Mouse (Mus musculus): ENCODE measurements around the gene Tmem14c.
"Not testable (repeated sequence)": the region's sequence is repeated elsewhere in the genome, so short reads cannot be mapped to it uniquely, and the experiment has no call there.

Gene Tmem14c

GRCm38 (mm10) chr13:41015829-41016634 is at the start of gene Tmem14c:
Gene Tmem14c, plus strand, starts transcription at chr13:41016292.
- DNase-seq, result peak; percentile 93

GRCm38 (mm10) chr13:40967609-40968008 is 48.5 kb upstream of the Tmem14c start:
- DNase-seq, result no peak

GRCm38 (mm10) chr13:40968564-40968963 is 47.5 kb upstream of the Tmem14c start:
- DNase-seq, result no peak

DNA sequence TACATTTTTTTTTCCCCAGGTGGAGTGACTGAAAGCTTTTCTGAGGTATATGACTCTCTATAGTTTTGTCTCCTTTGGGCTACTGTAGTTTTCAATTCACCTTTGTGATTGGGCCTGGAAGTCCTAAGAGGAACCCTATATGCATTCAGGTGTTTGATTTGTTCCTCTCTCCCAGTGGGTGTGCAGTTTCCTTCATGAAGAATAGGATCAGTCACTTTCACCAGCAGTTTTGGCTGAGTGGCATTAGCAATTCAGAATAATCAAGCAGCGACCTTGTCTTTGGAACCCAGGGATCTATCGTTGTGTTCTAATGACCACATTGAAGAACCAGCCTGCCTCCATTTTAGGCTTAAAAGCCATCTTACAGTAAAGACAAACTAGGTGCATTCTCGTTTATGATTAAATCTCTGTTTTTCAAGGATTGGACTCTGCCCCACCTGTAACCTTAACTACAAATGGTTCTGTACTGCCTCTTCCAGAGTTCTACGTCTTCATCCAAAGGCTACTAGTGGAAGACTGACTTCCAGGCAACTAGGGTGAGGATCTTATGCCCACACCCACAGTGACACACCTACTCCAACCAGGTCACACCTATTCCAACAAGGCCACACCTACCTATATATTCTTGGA is 46.2 kb upstream of the Tmem14c start:
- no peak for DNase-seq

DNA sequence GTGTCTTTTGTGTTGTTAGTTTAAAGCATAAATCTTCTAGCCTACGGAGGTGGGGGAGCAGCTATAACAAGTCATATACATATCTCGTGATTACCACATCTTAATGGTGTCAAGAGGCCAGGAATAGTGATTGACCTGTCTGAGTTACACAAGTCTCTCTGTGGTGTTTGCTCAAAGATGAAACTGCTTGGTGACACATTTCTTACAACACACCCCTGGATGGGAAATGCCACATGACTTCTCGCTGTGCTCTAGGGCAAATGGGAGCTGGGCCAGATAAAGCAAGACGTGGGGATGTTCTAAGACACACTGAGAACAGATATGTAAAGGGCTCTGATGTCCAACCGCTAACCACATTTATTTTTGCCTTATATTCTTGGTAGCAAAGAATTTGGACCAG is 44.8 kb upstream of the Tmem14c start:
- DNase-seq, result no peak

GRCm38 (mm10) chr13:40971831-40972230 is 44.3 kb upstream of the Tmem14c start:
- DNase-seq, result no peak

- no peak for DNase-seq
These were observed 43.1 kb upstream of the Tmem14c start for GRCm38 (mm10) chr13:40972976-40973375.

DNA sequence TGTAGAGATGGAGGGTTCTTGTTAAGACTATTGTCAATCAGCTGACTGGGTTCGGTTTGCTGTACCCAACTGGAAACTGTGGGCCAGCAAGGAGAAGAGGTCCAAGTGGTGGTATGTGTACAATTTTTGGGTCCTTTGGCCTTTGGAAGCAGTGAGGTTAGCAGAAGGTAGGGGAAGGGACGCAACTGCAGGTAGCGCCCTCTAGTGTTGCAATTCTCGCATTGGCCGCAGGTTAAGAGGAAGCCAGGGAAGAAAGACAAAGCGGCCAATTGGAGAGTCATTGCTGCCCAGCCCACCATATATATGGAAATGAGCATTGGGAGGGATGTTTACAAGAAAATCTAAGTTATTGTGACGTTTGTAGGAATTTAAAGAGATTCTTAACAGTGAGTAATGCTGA is 38.5 kb upstream of the Tmem14c start:
- DNase-seq, result no peak

- DNase-seq, result no peak
These were observed 37.4 kb upstream of the Tmem14c start for GRCm38 (mm10) chr13:40978652-40979051.

GRCm38 (mm10) chr13:40979321-40979720 is 36.8 kb upstream of the Tmem14c start:
- DNase-seq, result no peak

- no peak for DNase-seq
These were observed 33.3 kb upstream of the Tmem14c start for GRCm38 (mm10) chr13:40982759-40983158.

GRCm38 (mm10) chr13:40986081-40986480 is 30.0 kb upstream of the Tmem14c start:
- no peak for DNase-seq

DNA sequence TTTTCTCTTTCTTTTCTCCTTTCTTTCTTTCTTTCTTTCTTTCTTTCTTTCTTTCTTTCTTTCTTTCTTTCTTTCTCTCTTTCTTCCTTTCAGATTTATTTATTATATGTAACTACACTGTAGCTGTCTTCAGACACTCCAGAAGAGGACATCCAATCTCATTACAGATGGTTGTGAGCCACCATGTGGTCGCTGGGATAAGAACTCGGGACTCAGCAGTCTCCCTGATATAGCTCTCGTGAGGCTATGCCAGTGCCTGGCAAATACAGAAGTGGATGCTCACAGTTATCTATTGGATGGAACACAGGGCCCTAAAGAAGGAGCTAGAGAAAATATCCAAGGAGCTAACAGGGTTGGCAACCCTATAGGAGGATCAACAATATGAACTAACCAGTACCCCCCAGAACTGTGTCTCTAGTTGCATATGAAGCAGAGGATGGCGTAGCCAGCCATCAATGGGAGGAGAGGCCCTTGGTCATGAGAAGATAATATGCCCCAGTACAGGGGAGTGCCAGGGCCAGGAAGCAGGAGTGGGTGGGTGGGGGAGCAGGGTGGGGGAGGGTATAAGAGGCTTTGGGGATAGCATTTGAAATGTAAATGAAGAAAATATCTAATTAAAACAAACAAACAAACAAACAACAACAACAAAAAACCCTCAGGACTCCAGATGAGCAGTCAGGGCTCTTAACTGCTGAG is 28.3 kb upstream of the Tmem14c start:
- DNase-seq, result not testable (repeated sequence)

GRCm38 (mm10) chr13:40988418-40988817 is 27.7 kb upstream of the Tmem14c start:
- no peak for DNase-seq

DNA sequence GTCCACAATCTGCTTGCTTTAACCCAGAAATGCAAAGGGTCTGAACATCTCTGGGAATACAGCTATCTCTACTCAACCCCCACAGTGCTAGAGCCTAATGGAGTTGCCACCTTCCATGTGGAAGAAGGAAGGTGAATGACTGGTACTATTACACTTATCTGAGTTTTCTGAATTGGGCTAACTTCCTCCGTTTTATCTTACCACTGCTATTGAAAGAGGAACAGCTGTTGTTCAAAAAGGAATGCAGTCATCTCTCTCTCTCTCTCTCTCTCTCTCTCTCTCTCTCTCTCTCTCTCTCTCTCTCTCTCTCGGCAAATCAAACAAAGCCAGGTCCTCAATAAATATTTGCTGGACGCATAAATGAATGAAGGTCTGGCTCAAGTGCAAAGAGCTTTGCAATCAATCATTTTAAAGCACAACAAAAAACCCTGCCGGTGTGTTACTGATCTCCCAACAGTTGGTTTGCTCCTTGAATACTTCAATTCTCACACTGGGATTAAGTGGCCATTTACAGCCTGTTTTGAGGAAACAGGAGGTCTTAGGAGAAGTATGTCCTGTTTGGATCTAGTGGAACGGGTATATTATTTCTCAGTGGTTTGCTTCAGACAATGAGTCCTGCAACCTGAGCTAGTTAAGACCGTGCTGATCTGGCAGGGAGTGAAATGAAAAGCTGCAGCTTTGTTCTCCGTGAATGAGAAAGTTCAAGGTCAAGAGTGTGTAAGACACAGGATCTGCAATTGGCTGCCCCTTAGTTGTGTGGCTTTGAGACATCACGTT is 21.4 kb upstream of the Tmem14c start:
- no peak for DNase-seq

DNA sequence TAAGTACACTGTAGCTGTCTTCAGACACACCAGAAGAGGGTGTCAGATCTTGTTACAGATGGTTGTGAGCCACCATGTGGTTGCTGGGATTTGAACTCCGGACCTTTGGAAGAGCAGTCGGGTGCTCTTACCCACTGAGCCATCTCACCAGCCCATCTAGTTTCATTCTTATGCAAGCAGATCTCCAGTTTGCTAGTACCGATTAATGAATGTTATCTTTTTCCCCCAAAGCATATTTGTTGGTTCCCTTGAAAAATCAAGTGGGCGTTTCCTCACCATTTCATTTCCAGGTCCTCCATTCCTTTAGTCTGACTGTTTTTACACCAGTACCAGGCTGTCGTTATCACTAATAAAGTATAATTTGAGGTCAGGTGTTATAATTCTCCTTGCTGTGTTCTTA is 17.6 kb upstream of the Tmem14c start:
- DNase-seq, result not testable (repeated sequence)

DNA sequence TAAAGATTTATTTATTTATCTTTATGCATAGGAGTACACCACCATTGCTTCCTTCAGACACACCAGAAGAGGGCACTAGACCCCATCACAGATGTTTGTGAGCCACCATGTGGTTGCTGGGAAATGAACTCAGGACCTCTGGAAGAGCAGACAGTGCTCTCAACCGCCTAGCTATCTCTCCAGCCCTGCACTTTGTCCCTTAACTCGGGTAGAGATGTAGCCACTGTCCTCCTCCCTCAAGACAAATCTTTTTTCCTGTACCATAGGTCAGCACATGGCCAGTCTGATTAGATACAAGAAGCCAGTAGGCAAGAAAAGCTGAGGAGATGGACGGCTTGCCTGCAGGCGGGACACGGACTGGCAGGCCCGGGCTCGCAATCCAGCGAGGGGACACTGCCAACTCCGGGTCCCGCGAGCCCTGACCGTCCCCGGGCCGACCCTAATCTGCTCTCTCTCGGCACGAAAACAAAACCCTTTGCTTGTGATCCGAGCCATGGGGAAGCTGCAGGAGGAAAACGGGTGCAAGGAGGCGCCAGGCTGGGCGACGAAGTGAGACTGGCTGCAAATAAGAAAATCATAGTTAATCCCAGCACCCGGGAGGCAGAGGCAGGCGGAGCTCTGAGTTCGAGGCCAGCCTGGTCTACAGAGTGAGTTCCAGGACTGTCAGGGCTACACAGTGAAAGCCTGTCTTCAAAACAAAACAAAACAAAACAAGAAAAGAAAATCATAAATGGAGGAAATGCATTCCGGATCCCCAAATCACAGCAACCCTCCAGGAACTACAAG is 15.8 kb upstream of the Tmem14c start:
- peak; percentile 53 for DNase-seq

DNA sequence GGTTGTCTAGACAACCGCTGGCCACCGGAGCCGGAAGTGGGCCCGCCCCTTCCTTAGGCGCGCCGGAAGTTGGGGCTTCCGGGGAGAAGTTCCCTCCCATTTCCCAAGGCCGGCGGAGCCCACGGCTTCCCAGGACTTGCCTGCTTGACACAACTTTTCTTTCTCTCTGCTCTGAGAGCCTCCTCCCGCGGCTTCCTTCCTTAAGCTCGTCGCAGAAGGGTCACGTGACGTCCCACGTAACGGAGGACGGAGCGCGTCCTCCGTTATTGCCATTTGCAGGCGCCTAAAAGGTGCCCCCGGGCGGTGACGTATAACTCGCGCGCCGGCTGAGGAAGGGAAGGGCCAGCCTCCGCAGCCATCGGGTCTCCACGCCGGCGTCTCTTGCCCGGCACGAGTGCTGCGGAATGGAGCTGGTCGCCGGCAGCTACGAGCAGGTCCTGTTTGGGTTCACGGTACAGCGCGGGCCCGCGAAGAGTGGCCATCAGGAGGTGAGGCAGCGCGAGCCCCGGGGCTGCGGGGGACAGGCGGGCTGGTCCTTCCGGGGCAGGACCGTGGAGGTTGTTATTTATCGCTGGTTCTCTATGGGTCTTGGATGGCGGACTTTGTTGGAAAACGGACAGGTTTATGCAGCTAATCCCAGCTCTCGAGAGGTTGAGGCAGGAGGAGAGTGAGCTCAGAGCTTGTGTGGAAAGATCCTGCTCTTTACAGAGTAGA is 15.0 kb upstream of the Tmem14c start, which contains the start of gene Pak1ip1:
Pak1ip1 (plus strand) TSS at position 98 of the 714 bp plus-strand sequence.
- DNase-seq, result peak; percentile 92

DNA sequence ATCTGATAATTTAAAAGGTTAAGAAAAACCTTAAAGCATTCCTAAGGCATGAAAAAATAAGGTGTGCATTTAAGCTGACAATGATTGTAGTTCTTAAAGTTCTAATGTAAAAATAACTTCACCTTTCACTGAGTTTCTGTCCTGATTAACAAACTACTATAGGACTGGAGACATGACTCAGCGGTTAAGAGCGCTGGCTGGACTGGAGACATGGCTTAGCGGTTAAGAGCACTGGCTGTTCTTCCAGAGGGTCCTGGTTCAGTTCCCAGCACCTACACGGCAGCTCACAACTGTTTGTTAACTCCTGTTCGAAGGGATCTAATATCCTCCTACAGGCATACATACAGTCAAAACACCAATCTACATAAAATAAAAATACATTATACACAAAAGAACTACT is 14.1 kb upstream of the Tmem14c start:
- DNase-seq, result no peak

DNA sequence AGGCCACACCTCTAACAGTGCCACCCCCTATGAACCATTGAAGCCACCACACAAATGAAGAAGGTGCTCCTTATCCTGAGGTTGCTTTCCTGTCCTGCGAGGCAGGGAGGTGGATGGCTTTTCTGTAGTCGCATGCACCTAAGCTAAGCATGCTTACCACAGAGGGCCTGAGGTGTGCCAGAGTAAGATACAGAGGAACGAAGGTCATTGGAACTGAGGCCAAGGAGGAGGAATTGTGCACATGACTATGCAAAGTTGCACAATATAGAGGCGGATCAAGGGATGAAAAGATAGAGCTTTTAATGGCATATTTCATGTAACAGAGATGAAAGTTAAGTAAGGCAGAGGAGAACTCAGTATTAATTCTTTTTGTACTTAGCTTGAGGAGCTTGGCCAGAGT is 9.8 kb upstream of the Tmem14c start:
- no peak for DNase-seq

DNA sequence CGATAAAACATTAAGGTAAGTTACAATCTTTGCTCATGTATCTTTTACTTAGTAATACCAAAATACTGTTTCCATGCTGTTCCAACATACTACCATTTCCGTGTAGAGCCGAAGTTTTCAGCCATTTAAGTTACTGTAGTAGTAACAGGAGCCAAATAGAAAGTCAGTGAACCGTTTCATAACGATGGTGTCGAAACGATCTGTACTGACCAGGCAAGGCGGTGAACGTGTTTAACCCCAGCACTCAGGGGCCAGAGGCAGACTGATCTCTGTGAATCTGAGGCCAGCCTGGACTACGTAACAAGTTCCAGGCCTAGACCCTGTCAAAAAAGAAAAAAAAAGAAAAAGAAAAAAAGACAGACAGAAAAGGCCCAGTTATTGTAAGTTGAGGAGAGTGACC is 7.8 kb upstream of the Tmem14c start:
- no peak for DNase-seq
